Mouse (Mus musculus): ENCODE measurements at regions not wholly inside any gene's neighbourhood (a gene's known extent, or its start where the extent isn't known, plus 50 kb on each side); places are given as distances from the start of the nearest gene placed in this dataset.
A peak's percentile ranks its signal among the peaks of the same experiment; 100 is the strongest.

GRCm38 (mm10) chr13:107703736-107704135, 340.5 kb upstream of the Smim15 start:
- no peak for DNase-seq (ENCODE audit: low read depth, low spot score)

GRCm38 (mm10) chr13:107700268-107701139, 343.7 kb upstream of the Smim15 start:
- no peak for DNase-seq (ENCODE audit: low read depth, low spot score)

GRCm38 (mm10) chr13:107699251-107699650, 345.0 kb upstream of the Smim15 start:
- DNase-seq (ENCODE audit: low read depth, low spot score), result no peak

- no peak for DNase-seq (ENCODE audit: low read depth, low spot score)
Measured at GRCm38 (mm10) chr13:107698345-107698744, 345.9 kb upstream of the Smim15 start.

GRCm38 (mm10) chr13:107692123-107692830, 352.0 kb upstream of the Smim15 start:
- no peak for DNase-seq (ENCODE audit: low read depth, low spot score)

- DNase-seq (ENCODE audit: low read depth, low spot score), result no peak
Measured at GRCm38 (mm10) chr13:107688972-107689371, 355.3 kb upstream of the Smim15 start.

- no peak for DNase-seq (ENCODE audit: low read depth, low spot score)
Measured at GRCm38 (mm10) chr13:107685231-107685630, 359.0 kb upstream of the Smim15 start.

- no peak for DNase-seq (ENCODE audit: low read depth, low spot score)
Measured at GRCm38 (mm10) chr13:107683909-107684308, 360.3 kb upstream of the Smim15 start.

- peak; percentile 38 for DNase-seq (ENCODE audit: low read depth, low spot score)
Measured at GRCm38 (mm10) chr13:107681719-107682118, 362.5 kb upstream of the Smim15 start.

GRCm38 (mm10) chr13:107678860-107679259, 365.4 kb upstream of the Smim15 start:
- DNase-seq (ENCODE audit: low read depth, low spot score), result peak; percentile 59

- DNase-seq (ENCODE audit: low read depth, low spot score), result no peak
Measured at GRCm38 (mm10) chr13:107677091-107677470, 367.2 kb upstream of the Smim15 start.

GRCm38 (mm10) chr13:107676310-107677090, 367.7 kb upstream of the Smim15 start:
- no peak for DNase-seq (ENCODE audit: low read depth, low spot score)

GRCm38 (mm10) chr13:107672166-107672565, 372.1 kb upstream of the Smim15 start:
- DNase-seq (ENCODE audit: low read depth, low spot score), result no peak

- no peak for DNase-seq (ENCODE audit: low read depth, low spot score)
Measured at GRCm38 (mm10) chr13:107668509-107668908, 375.7 kb upstream of the Smim15 start.

GRCm38 (mm10) chr13:107665775-107666174, 378.5 kb upstream of the Smim15 start:
- DNase-seq (ENCODE audit: low read depth, low spot score), result no peak

- DNase-seq (ENCODE audit: low read depth, low spot score), result no peak
Measured at GRCm38 (mm10) chr13:107664197-107664596, 380.0 kb upstream of the Smim15 start.

- DNase-seq (ENCODE audit: low read depth, low spot score), result no peak
Measured at GRCm38 (mm10) chr13:107663745-107664144, 380.5 kb upstream of the Smim15 start.

- no peak for DNase-seq (ENCODE audit: low read depth, low spot score)
Measured at GRCm38 (mm10) chr13:107661414-107661813, 382.8 kb upstream of the Smim15 start.

- no peak for DNase-seq (ENCODE audit: low read depth, low spot score)
Measured at GRCm38 (mm10) chr13:107645865-107646645, 398.2 kb upstream of the Smim15 start.

GRCm38 (mm10) chr13:107645121-107645864, 399.0 kb upstream of the Smim15 start:
- DNase-seq (ENCODE audit: low read depth, low spot score), result no peak

- no peak for DNase-seq (ENCODE audit: low read depth, low spot score)
Measured at GRCm38 (mm10) chr13:107644705-107645104, 399.5 kb upstream of the Smim15 start.
